Mouse (Mus musculus): ENCODE data around the gene Sla2. TPM values are rescaled to one million over a fixed set of nuclear protein-coding genes. Genes with fewer than 3 reads are reported as not detected.
"Not testable (repeated sequence)": the region's sequence is repeated elsewhere in the genome, so short reads cannot be mapped to it uniquely, and the experiment has no call there.

The Sla2 gene
- polyA plus RNA-seq, 1 experiment from 2014 or later = 0.63 TPM

DNA sequence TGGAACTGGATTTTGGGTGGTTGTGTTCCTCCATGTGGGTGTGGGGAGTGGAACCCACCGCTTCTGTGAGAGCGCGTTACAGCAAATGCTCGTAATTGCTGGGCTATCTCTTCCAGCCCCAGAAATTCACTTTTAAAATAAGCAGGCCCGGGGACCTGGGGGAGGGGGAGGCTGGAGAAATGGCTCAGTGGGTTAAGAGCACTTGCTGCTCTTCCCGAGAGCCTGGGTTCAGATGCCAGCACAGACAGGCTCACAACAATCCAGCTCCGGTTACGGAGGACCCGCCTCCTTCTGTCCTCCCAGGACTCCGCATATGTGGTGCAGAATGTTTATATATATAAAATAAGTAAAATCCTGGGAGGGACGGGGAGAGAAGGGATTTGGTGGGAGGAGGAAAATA lies 44.3 kb downstream of the Sla2 start:
- Histone ChIP-seq H3K4me1 (peaks cover 74% of the 10 kb centered on the region), H3K36me3 (peaks cover 17% of the 10 kb centered on the region), H3K9me3 (no peaks in the 10 kb centered on the region), H3K4me2 (peak overlapping the region; percentile 79), H3K4me3 (peak overlapping the region; percentile 88), H3K27me3 (no peaks in the 10 kb centered on the region), H3K27ac (peak overlapping the region; percentile 96), H3K9ac (no peak overlapping the region)
- 11% methylated on average over 11 of the region's 11 CpGs for WGBS
- no peak for ATAC-seq (ENCODE audit: insufficient number of reproducible peaks, low FRiP score, low TSS enrichment, low read depth)

DNA sequence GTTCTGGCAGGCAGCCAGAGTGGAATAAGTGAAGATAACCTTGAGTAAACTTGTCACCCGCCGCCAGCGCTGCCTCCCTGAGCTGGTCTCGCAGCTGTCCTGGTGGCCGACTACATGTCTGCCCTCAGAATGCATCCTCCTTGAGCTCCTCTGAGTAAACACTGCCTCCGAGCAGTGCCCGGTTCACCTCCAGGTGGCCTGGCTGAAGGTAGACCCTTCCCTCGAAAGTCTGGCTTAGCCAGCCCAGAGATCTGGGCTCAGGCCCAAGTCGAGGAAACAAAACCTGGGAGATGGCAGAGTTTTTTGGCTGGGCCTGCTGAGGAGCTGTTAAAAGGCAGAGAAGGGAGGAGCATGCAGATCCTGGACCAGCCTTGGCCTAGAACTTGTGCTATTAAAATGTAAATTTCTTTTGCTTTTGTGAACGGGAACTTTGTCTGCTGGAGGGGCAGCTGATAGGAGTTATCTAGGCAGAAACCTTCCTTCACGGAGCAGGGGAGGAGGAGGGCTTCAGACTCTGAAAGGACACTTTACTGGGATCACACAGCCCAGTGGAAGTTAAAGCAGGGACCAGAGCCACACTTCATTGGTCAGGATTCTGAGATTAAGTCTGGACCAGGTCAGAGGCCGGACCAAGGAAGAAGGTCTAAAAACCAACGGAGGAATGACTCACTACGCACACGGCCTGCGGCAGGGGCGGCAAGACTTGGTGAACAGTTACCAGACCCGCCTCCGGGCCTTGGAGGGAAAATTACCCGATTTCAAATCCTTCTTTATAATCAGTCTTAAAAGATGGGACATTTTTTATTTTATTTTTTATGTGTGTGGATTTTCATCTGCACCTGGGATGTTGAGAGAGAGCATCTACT lies 44.9 kb downstream of the Sla2 start:
- Histone ChIP-seq H3K4me2 (peak overlapping the region; percentile 79), H3K9me3 (no peaks in the 10 kb centered on the region), H3K4me1 (peaks cover 70% of the 10 kb centered on the region), H3K36me3 (peaks cover 15% of the 10 kb centered on the region), H3K27me3 (no peaks in the 10 kb centered on the region), H3K27ac (peak overlapping the region; percentile 96), H3K9ac (no peak overlapping the region), H3K4me3 (peak overlapping the region; percentile 88)
- 4% methylated on average over 20 of the region's 20 CpGs for WGBS
- no peak for ATAC-seq (ENCODE audit: insufficient number of reproducible peaks, low FRiP score, low TSS enrichment, low read depth)

GRCm38 (mm10) chr2:156841028-156841840 lies 45.8 kb downstream of the Sla2 start:
- peak overlapping the region; percentile 96 for H3K27ac ChIP-seq
- H3K9ac ChIP-seq = peak overlapping the region; percentile 85
- H3K4me3 ChIP-seq = peak overlapping the region; percentile 88
- no peaks in the 10 kb centered on the region for H3K27me3 ChIP-seq
- peak overlapping the region; percentile 79 for H3K4me2 ChIP-seq
- H3K36me3 ChIP-seq = peaks cover 15% of the 10 kb centered on the region
- WGBS = under 1% methylated on average over 42 of the region's 42 CpGs
- no peak; the same call in 1 of the 2 replicates for ATAC-seq (ENCODE audit: insufficient number of reproducible peaks, low FRiP score, low TSS enrichment, low read depth)
- H3K9me3 ChIP-seq = no peaks in the 10 kb centered on the region
- peaks cover 63% of the 10 kb centered on the region for H3K4me1 ChIP-seq

DNA sequence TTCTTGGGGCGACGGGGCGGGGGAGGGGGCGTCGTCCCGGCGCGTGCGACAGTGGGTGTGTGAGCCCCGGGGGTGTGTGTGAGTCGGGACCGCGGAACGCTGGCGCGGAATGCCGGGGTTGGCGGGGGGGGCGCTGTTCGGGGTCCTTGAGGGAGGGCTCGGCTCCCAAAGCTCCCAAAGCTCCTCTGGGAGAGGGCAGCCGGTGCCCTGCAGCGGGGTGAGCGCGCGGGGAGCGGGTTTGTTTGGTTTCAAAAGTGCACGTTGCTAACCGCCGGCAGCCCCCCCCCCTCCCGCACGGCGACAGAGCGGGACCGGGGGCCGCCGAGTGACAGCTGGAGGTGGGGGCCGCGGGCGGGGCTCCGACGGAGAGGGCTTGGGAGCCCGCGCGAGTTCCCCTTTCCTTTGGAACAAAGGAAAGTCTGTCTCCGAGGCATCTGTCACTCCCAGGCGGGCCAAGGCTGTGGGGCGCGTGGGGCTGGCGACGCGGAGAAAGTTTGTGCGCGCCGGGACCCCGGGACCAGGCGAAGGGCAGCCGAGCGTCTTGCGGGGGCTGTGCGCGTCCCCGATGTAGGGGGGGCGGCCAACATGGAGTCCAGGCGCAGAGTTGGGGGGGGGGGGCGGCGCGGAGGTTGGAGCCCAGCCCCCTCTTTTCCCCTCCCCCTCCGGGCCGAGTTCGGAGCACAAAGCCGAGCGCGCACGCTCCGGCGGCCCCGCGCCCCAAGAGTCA lies 46.5 kb downstream of the Sla2 start:
- peaks cover 14% of the 10 kb centered on the region for H3K36me3 ChIP-seq
- peak overlapping the region; percentile 79 for H3K4me2 ChIP-seq
- H3K4me1 ChIP-seq = peaks cover 59% of the 10 kb centered on the region
- peak overlapping the region; percentile 88 for H3K4me3 ChIP-seq
- no peaks in the 10 kb centered on the region for H3K9me3 ChIP-seq
- H3K27me3 ChIP-seq = no peaks in the 10 kb centered on the region
- peak overlapping the region; percentile 96 for H3K27ac ChIP-seq
- WGBS = 2% methylated on average over 68 of the region's 79 CpGs
- ATAC-seq (ENCODE audit: insufficient number of reproducible peaks, low FRiP score, low TSS enrichment, low read depth) = peak; percentile 7; the same call in 1 of the 2 replicates
- H3K9ac ChIP-seq = peak overlapping the region; percentile 85

- no peaks in the 10 kb centered on the region for H3K27me3 ChIP-seq
- peak within 1 kb of the TSS; percentile 96 for H3K27ac ChIP-seq
- H3K4me2 ChIP-seq = peak within 1 kb of the TSS; percentile 79
- H3K4me3 ChIP-seq = peak within 1 kb of the TSS; percentile 88
- peaks cover 22% of the 10 kb centered on the region for H3K36me3 ChIP-seq
- 3% methylated on average over 61 of the region's 61 CpGs for WGBS
- H3K9me3 ChIP-seq = no peaks in the 10 kb centered on the region
- ATAC-seq (ENCODE audit: insufficient number of reproducible peaks, low FRiP score, low TSS enrichment, low read depth) = peak; percentile 90
- H3K4me1 ChIP-seq = peaks cover 50% of the 10 kb centered on the region
- peak within 1 kb of the TSS; percentile 85 for H3K9ac ChIP-seq
Measured at GRCm38 (mm10) chr2:156839319-156840191, 47.4 kb downstream of the Sla2 start, which contains the start of gene Tgif2. TSS of gene Tgif2 (plus strand) at chr2:156840007.

- no peak for ATAC-seq (ENCODE audit: insufficient number of reproducible peaks, low FRiP score, low TSS enrichment, low read depth)
- Histone ChIP-seq H3K9ac (0 out of 2 replicates have a peak overlapping the region, but pooled peaks have one; percentile 85), H3K4me2 (peak overlapping the region; percentile 79)
Measured at GRCm38 (mm10) chr2:156838839-156839238, 48.2 kb downstream of the Sla2 start.

GRCm38 (mm10) chr2:156834336-156834735 lies 52.7 kb downstream of the Sla2 start:
- no peak overlapping the region for H3K4me2 ChIP-seq
- H3K27ac ChIP-seq = no peak overlapping the region
- no peak for ATAC-seq (ENCODE audit: insufficient number of reproducible peaks, low FRiP score, low TSS enrichment, low read depth)
- H3K27me3 ChIP-seq = no peaks in the 10 kb centered on the region
- H3K4me3 ChIP-seq = no peak overlapping the region
- H3K9me3 ChIP-seq = peaks cover 11% of the 10 kb centered on the region; the same call in 1 of the 2 replicates
- peaks cover 72% of the 10 kb centered on the region for H3K36me3 ChIP-seq
- no peak overlapping the region for H3K9ac ChIP-seq
- H3K4me1 ChIP-seq = peaks cover 12% of the 10 kb centered on the region
- WGBS = 99% methylated on average over 11 of the region's 11 CpGs

More at GRCm38 (mm10) chr2:156838839-156839238, 48.2 kb downstream of the Sla2 start:
- Histone ChIP-seq H3K27me3 (no peaks in the 10 kb centered on the region), H3K27ac (peak overlapping the region; percentile 96), H3K4me3 (peak overlapping the region; percentile 88), H3K9me3 (no peaks in the 10 kb centered on the region), H3K4me1 (peaks cover 43% of the 10 kb centered on the region), H3K36me3 (peaks cover 29% of the 10 kb centered on the region)
- 59% methylated on average over 6 of the region's 6 CpGs for WGBS

- not testable (repeated sequence) for H3K4me1 ChIP-seq, H3K9me3 ChIP-seq
- 85% methylated on average over 6 of the region's 6 CpGs for WGBS
Measured at GRCm38 (mm10) chr2:156825128-156825527, 61.9 kb downstream of the Sla2 start.

More at GRCm38 (mm10) chr2:156825128-156825527, 61.9 kb downstream of the Sla2 start:
- H3K4me3 ChIP-seq; H3K9ac ChIP-seq; H3K27ac ChIP-seq; ATAC-seq (ENCODE audit: insufficient number of reproducible peaks, low FRiP score, low TSS enrichment, low read depth); H3K36me3 ChIP-seq; H3K4me2 ChIP-seq; H3K27me3 ChIP-seq: not testable (repeated sequence)
